Mouse (Mus musculus) T-cell, adult 2 months (primary cell): ENCODE measurements at regions not wholly inside any gene's neighbourhood (a gene's known extent, or its start where the extent isn't known, plus 50 kb on each side); places are given as distances from the start of the nearest gene placed in this dataset.

Experiments used
- DNase-seq: peaks from one replicate; pipeline ENCODE4 v3.0.0; 2022; ENCODE audit warnings: low spot score

GRCm38 (mm10) chr17:73048164-73048563 is 59.6 kb upstream of the Lclat1 start:
- no peak for DNase-seq

GRCm38 (mm10) chr17:73052956-73053355 is 54.8 kb upstream of the Lclat1 start:
- no peak for DNase-seq

GRCm38 (mm10) chr17:73053479-73054215 is 54.1 kb upstream of the Lclat1 start:
- DNase-seq, result no peak

- no peak for DNase-seq
These were observed 53.6 kb upstream of the Lclat1 start for GRCm38 (mm10) chr17:73054226-73054625.

GRCm38 (mm10) chr17:73055197-73055596 is 52.6 kb upstream of the Lclat1 start:
- DNase-seq, result no peak

GRCm38 (mm10) chr17:73055611-73056010 is 52.2 kb upstream of the Lclat1 start:
- DNase-seq, result no peak

GRCm38 (mm10) chr17:73056616-73057015 is 51.2 kb upstream of the Lclat1 start:
- DNase-seq, result no peak
